7 mouse cellular contexts compared by ENCODE assay signal in genomic region chr4:151604907-151605306, GRCm38 (mm10).
DNase-seq lines count a peak whose midpoint lies in the region; ATAC-seq and TF ChIP-seq lines count a peak whose summit lies in the region.

No protein-coding gene starts in this region.

- intact Hi-C loops in left cerebral cortex, postnatal 36 days (cut with DNase I) = no loop called here

- no peaks in the 10 kb centered on the region for H3K4me1 ChIP-seq in embryonic facial prominence, embryonic 15.5 days
- no peaks in the 10 kb centered on the region for H3K4me1 ChIP-seq in intestine, postnatal 0 days (replicated peaks; ENCODE audit: control insufficient read depth, insufficient read depth, low read length)
- H3K4me1 ChIP-seq in lung, embryonic 15.5 days = no peaks in the 10 kb centered on the region

- H3K9me3 ChIP-seq in embryonic facial prominence, embryonic 15.5 days (replicated peaks) = no peaks in the 10 kb centered on the region
- H3K9me3 ChIP-seq in intestine, postnatal 0 days (ENCODE audit: control insufficient read depth) = no peaks in the 10 kb centered on the region
- no peaks in the 10 kb centered on the region for H3K9me3 ChIP-seq in lung, embryonic 15.5 days

- WGBS in embryonic facial prominence, embryonic 15.5 days = 35% methylated on average over 6 of the region's 6 CpGs
- 26% methylated on average over 6 of the region's 6 CpGs for WGBS in intestine, postnatal 0 days
- WGBS in lung, embryonic 15.5 days = 27% methylated on average over 6 of the region's 6 CpGs

- H3K9ac ChIP-seq in embryonic facial prominence, embryonic 15.5 days = no peak overlapping the region
- no peak overlapping the region for H3K9ac ChIP-seq in intestine, postnatal 0 days (ENCODE audit: low read depth, low read length)
- H3K9ac ChIP-seq in lung, embryonic 15.5 days = no peak overlapping the region

- no peaks in the 10 kb centered on the region for H3K36me3 ChIP-seq in embryonic facial prominence, embryonic 15.5 days
- no peaks in the 10 kb centered on the region for H3K36me3 ChIP-seq in intestine, postnatal 0 days (ENCODE audit: control insufficient read depth, insufficient read depth)
- no peaks in the 10 kb centered on the region for H3K36me3 ChIP-seq in lung, embryonic 15.5 days

- H3K4me3 ChIP-seq in embryonic facial prominence, embryonic 15.5 days (replicated peaks) = no peak overlapping the region
- no peak overlapping the region for H3K4me3 ChIP-seq in intestine, postnatal 0 days (ENCODE audit: low read depth, low read length)
- no peak overlapping the region for H3K4me3 ChIP-seq in lung, embryonic 15.5 days

- H3K27ac ChIP-seq in embryonic facial prominence, embryonic 15.5 days (replicated peaks) = no peak overlapping the region
- no peak overlapping the region for H3K27ac ChIP-seq in intestine, postnatal 0 days (ENCODE audit: low read depth, low read length)
- no peak overlapping the region for H3K27ac ChIP-seq in lung, embryonic 15.5 days

- peak; percentile 8 for DNase-seq in 416B (ENCODE audit: low read depth)
- DNase-seq in NIH3T3 (ENCODE audit: low read depth) = peak; percentile 85
- DNase-seq in urinary bladder, postnatal 36 days (ENCODE audit: low spot score in 2 of 2) = peak; percentile 9 to 11
- DNase-seq in left cerebral cortex, postnatal 36 days (ENCODE audit: low spot score in 2 of 2) = no peak

- peak; percentile 75; the same call in 1 of the 2 replicates for ATAC-seq in embryonic facial prominence, embryonic 15.5 days (ENCODE audit: insufficient number of reproducible peaks, low FRiP score, low TSS enrichment, low read depth)
- peak; percentile 56 for ATAC-seq in intestine, postnatal 0 days
- ATAC-seq in lung, embryonic 15.5 days (ENCODE audit: borderline replicate concordance, extremely low read depth, low FRiP score, low TSS enrichment) = peak; percentile 81

- H3K27me3 ChIP-seq in embryonic facial prominence, embryonic 15.5 days = no peaks in the 10 kb centered on the region
- no peaks in the 10 kb centered on the region for H3K27me3 ChIP-seq in intestine, postnatal 0 days (replicated peaks; ENCODE audit: control insufficient read depth, insufficient read depth, low read length)
- H3K27me3 ChIP-seq in lung, embryonic 15.5 days = no peaks in the 10 kb centered on the region

- no peak for TF ChIP-seq CTCF in intestine, postnatal 0 days (IDR thresholded peaks at IDR 0.05; ENCODE audit: low read depth)

- no peak overlapping the region for H3K4me2 ChIP-seq in embryonic facial prominence, embryonic 15.5 days (replicated peaks)
- no peak overlapping the region for H3K4me2 ChIP-seq in intestine, postnatal 0 days (replicated peaks; ENCODE audit: low read depth)
- H3K4me2 ChIP-seq in lung, embryonic 15.5 days = no peak overlapping the region

Comparison
In these comparisons a context has a peak if more than half of its experiments do, and no peak if none do; other contexts are left out.
1. DNase-seq: peak in 416B (single experiment), NIH3T3 (single experiment) and urinary bladder, postnatal 36 days (2 of 2); none in left cerebral cortex, postnatal 36 days (0 of 2).
2. Peak in every context shown above with its lines, with median percentiles within 50 percentile points of each other: ATAC-seq.